Mouse (Mus musculus): Measurements from ENCODE around the gene Xirp2. TPM values are rescaled to one million over a fixed set of nuclear protein-coding genes. Genes with fewer than 3 reads are reported as not detected.
"Not testable (repeated sequence)": the region's sequence is repeated elsewhere in the genome, so short reads cannot be mapped to it uniquely, and the experiment has no call there.

The Xirp2 gene
- polyA plus RNA-seq (2012; rRNA removed), result not detected in 2 replicates

GRCm38 (mm10) chr2:67445780-67446179 is at the start of gene Xirp2:
Gene Xirp2 (plus strand): TSS chr2:67446002.
- no peak for TF ChIP-seq POLR2A (IDR thresholded peaks at IDR 0.05; ENCODE audit: low read depth, low read length)
- no peak for TF ChIP-seq CTCF (IDR thresholded peaks at IDR 0.05; ENCODE audit: extremely low read depth, insufficient read depth, insufficient read length, insufficient replicate concordance)
- no peaks in the 10 kb centered on the region for H3K4me1 ChIP-seq (ENCODE audit: control insufficient read depth, insufficient read depth, insufficient read length)
- H3K27ac ChIP-seq (ENCODE audit: insufficient read depth, low read length), result no peak within 1 kb of the TSS
- WGBS, result 77% methylated on average over 3 of the region's 3 CpGs
- H3K27me3 ChIP-seq (ENCODE audit: control insufficient read depth, insufficient read depth, low read length), result no peaks in the 10 kb centered on the region
- DNase-seq (ENCODE audit: low read depth in 1 of 2, low spot score in 2 of 2), result no peak
- no peak within 1 kb of the TSS for H3K4me3 ChIP-seq (ENCODE audit: extremely low read depth, insufficient read depth, insufficient read length)
- no peaks in the 10 kb centered on the region for H3K36me3 ChIP-seq (ENCODE audit: control insufficient read depth, insufficient read depth, low read length)

GRCm38 (mm10) chr2:67413425-67413824 is 32.4 kb upstream of the Xirp2 start, which contains the start of gene Gm21830:
Gene Gm21830 (plus strand): TSS chr2:67413725.
- H3K36me3 ChIP-seq (ENCODE audit: control insufficient read depth, insufficient read depth, low read length); H3K4me1 ChIP-seq (ENCODE audit: control insufficient read depth, insufficient read depth, insufficient read length): not testable (repeated sequence)
- WGBS, result no CpG with 5 or more reads among the region's 1 CpGs

GRCm38 (mm10) chr2:67420853-67421252 is 24.9 kb upstream of the Xirp2 start:
- Histone ChIP-seq H3K4me3 (ENCODE audit: extremely low read depth, insufficient read depth, insufficient read length) (no peak overlapping the region), H3K36me3 (ENCODE audit: control insufficient read depth, insufficient read depth, low read length) (no peaks in the 10 kb centered on the region), H3K4me1 (ENCODE audit: control insufficient read depth, insufficient read depth, insufficient read length) (no peaks in the 10 kb centered on the region), H3K27me3 (ENCODE audit: control insufficient read depth, insufficient read depth, low read length) (no peaks in the 10 kb centered on the region), H3K27ac (ENCODE audit: insufficient read depth, low read length) (no peak overlapping the region)
- DNase-seq (ENCODE audit: low read depth in 1 of 2, low spot score in 2 of 2), result no peak
- TF ChIP-seq CTCF (IDR thresholded peaks at IDR 0.05; ENCODE audit: extremely low read depth, insufficient read depth, insufficient read length, insufficient replicate concordance), result no peak
- TF ChIP-seq POLR2A (IDR thresholded peaks at IDR 0.05; ENCODE audit: low read depth, low read length), result no peak

More at GRCm38 (mm10) chr2:67413425-67413824, 32.4 kb upstream of the Xirp2 start, which contains the start of gene Gm21830:
- not testable (repeated sequence) for H3K27me3 ChIP-seq (ENCODE audit: control insufficient read depth, insufficient read depth, low read length); H3K4me3 ChIP-seq (ENCODE audit: extremely low read depth, insufficient read depth, insufficient read length); H3K27ac ChIP-seq (ENCODE audit: insufficient read depth, low read length); DNase-seq (ENCODE audit: low read depth in 1 of 2, low spot score in 2 of 2)

GRCm38 (mm10) chr2:67422799-67423198 is 23.0 kb upstream of the Xirp2 start:
- no peak overlapping the region for H3K4me3 ChIP-seq (ENCODE audit: extremely low read depth, insufficient read depth, insufficient read length)
- no peaks in the 10 kb centered on the region for H3K36me3 ChIP-seq (ENCODE audit: control insufficient read depth, insufficient read depth, low read length)
- TF ChIP-seq CTCF (IDR thresholded peaks at IDR 0.05; ENCODE audit: extremely low read depth, insufficient read depth, insufficient read length, insufficient replicate concordance), result no peak
- TF ChIP-seq POLR2A (IDR thresholded peaks at IDR 0.05; ENCODE audit: low read depth, low read length), result no peak
- WGBS, result 67% methylated on average over 1 of the region's 1 CpGs
- H3K27me3 ChIP-seq (ENCODE audit: control insufficient read depth, insufficient read depth, low read length), result no peaks in the 10 kb centered on the region
- DNase-seq (ENCODE audit: low read depth in 1 of 2, low spot score in 2 of 2), result no peak
- no peak overlapping the region for H3K27ac ChIP-seq (ENCODE audit: insufficient read depth, low read length)
- no peaks in the 10 kb centered on the region for H3K4me1 ChIP-seq (ENCODE audit: control insufficient read depth, insufficient read depth, insufficient read length)

GRCm38 (mm10) chr2:67433081-67433480 is 12.7 kb upstream of the Xirp2 start, which contains the start of gene Gm26727:
Gene Gm26727 (minus strand): TSS chr2:67433181.
- no peak within 1 kb of the TSS for H3K4me3 ChIP-seq (ENCODE audit: extremely low read depth, insufficient read depth, insufficient read length)
- H3K36me3 ChIP-seq (ENCODE audit: control insufficient read depth, insufficient read depth, low read length), result no peaks in the 10 kb centered on the region
- WGBS, result 49% methylated on average over 2 of the region's 2 CpGs
- H3K4me1 ChIP-seq (ENCODE audit: control insufficient read depth, insufficient read depth, insufficient read length), result no peaks in the 10 kb centered on the region
- no peaks in the 10 kb centered on the region for H3K27me3 ChIP-seq (ENCODE audit: control insufficient read depth, insufficient read depth, low read length)
- no peak for DNase-seq (ENCODE audit: low read depth in 1 of 2, low spot score in 2 of 2)
- H3K27ac ChIP-seq (ENCODE audit: insufficient read depth, low read length), result no peak within 1 kb of the TSS
- TF ChIP-seq POLR2A (IDR thresholded peaks at IDR 0.05; ENCODE audit: low read depth, low read length), result no peak
- no peak for TF ChIP-seq CTCF (IDR thresholded peaks at IDR 0.05; ENCODE audit: extremely low read depth, insufficient read depth, insufficient read length, insufficient replicate concordance)

GRCm38 (mm10) chr2:67438309-67438708 is 7.5 kb upstream of the Xirp2 start:
- no peaks in the 10 kb centered on the region for H3K36me3 ChIP-seq (ENCODE audit: control insufficient read depth, insufficient read depth, low read length)
- H3K27me3 ChIP-seq (ENCODE audit: control insufficient read depth, insufficient read depth, low read length), result no peaks in the 10 kb centered on the region
- TF ChIP-seq CTCF (IDR thresholded peaks at IDR 0.05; ENCODE audit: extremely low read depth, insufficient read depth, insufficient read length, insufficient replicate concordance) (no peak), POLR2A (IDR thresholded peaks at IDR 0.05; ENCODE audit: low read depth, low read length) (no peak)
- DNase-seq (ENCODE audit: low read depth in 1 of 2, low spot score in 2 of 2), result no peak
- H3K4me1 ChIP-seq (ENCODE audit: control insufficient read depth, insufficient read depth, insufficient read length), result no peaks in the 10 kb centered on the region
- WGBS, result 83% methylated on average over 8 of the region's 8 CpGs
- no peak overlapping the region for H3K27ac ChIP-seq (ENCODE audit: insufficient read depth, low read length)
- H3K4me3 ChIP-seq (ENCODE audit: extremely low read depth, insufficient read depth, insufficient read length), result no peak overlapping the region

GRCm38 (mm10) chr2:67446772-67447171 is 970 bp downstream of the Xirp2 start:
- H3K27me3 ChIP-seq (ENCODE audit: control insufficient read depth, insufficient read depth, low read length), result no peaks in the 10 kb centered on the region
- H3K36me3 ChIP-seq (ENCODE audit: control insufficient read depth, insufficient read depth, low read length), result no peaks in the 10 kb centered on the region
- no peak overlapping the region for H3K4me3 ChIP-seq (ENCODE audit: extremely low read depth, insufficient read depth, insufficient read length)
- no peak for DNase-seq (ENCODE audit: low read depth in 1 of 2, low spot score in 2 of 2)
- TF ChIP-seq CTCF (IDR thresholded peaks at IDR 0.05; ENCODE audit: extremely low read depth, insufficient read depth, insufficient read length, insufficient replicate concordance) (no peak), POLR2A (IDR thresholded peaks at IDR 0.05; ENCODE audit: low read depth, low read length) (no peak)
- no peak overlapping the region for H3K27ac ChIP-seq (ENCODE audit: insufficient read depth, low read length)
- H3K4me1 ChIP-seq (ENCODE audit: control insufficient read depth, insufficient read depth, insufficient read length), result no peaks in the 10 kb centered on the region
- 92% methylated on average over 1 of the region's 1 CpGs for WGBS
